Comparison of ENCODE assay signal across 9 mouse cellular contexts in genomic region chr11:78828386-78828785, GRCm38 (mm10). TPM values are rescaled to one million over a fixed set of nuclear protein-coding genes. Genes with fewer than 3 reads are reported as not detected.
DNase-seq lines count a peak whose midpoint lies in the region; ATAC-seq and TF ChIP-seq lines count a peak whose summit lies in the region.
"Had no signal": no experiment of that assay in that cellular context is flagged by ENCODE, and none has a peak within 500 bp of the region (broad histone marks: within the 10 kb centered on the region; RNA-seq: fewer than 3 reads in every experiment).

No protein-coding gene starts in this region.

- no peak for TF ChIP-seq EP300 in heart, adult 2 months (IDR thresholded peaks at IDR 0.05; ENCODE audit: insufficient read depth, low read depth, low read length)

- intact Hi-C loops in heart, adult 2 months (cut with DNase I): no loop called here

- no peaks in the 10 kb centered on the region for H3K36me3 ChIP-seq in heart, adult 2 months (ENCODE audit: control insufficient read depth, insufficient read depth, low read length)
- no peaks in the 10 kb centered on the region for H3K36me3 ChIP-seq in midbrain, postnatal 0 days (ENCODE audit: insufficient read depth, low read length)
- no peaks in the 10 kb centered on the region for H3K36me3 ChIP-seq in midbrain, embryonic 10.5 days
- no peaks in the 10 kb centered on the region for H3K36me3 ChIP-seq in kidney, postnatal 0 days (ENCODE audit: insufficient read depth, low read length)
- no peaks in the 10 kb centered on the region for H3K36me3 ChIP-seq in forebrain, embryonic 13.5 days (ENCODE audit: poor library complexity, severe bottlenecking)
- H3K36me3 ChIP-seq: midbrain, embryonic 12.5 days had no signal

- H3K4me1 ChIP-seq in heart, adult 2 months (ENCODE audit: control insufficient read depth, insufficient read depth, low read length): peaks cover 7% of the 10 kb centered on the region
- no peaks in the 10 kb centered on the region for H3K4me1 ChIP-seq in midbrain, postnatal 0 days (ENCODE audit: insufficient read depth, low read length)
- H3K4me1 ChIP-seq in midbrain, embryonic 10.5 days: peaks cover 70% of the 10 kb centered on the region
- 0 out of 2 replicates have a peak, but pooled peaks cover 13% of the 10 kb centered on the region for H3K4me1 ChIP-seq in kidney, postnatal 0 days (replicated peaks; ENCODE audit: insufficient read depth, low read length)
- H3K4me1 ChIP-seq in forebrain, embryonic 13.5 days: peaks cover 42% of the 10 kb centered on the region

- no peak for TF ChIP-seq POLR2A in heart, adult 2 months (IDR thresholded peaks at IDR 0.05; ENCODE audit: insufficient read depth, low read depth, low read length)

- DNase-seq in heart, adult 2 months: no peak
- DNase-seq in heart, adult 11 months: no peak
- peak; percentile 79 for DNase-seq in midbrain, postnatal 0 days (ENCODE audit: low spot score)
- no peak for DNase-seq in midbrain, embryonic 10.5 days (ENCODE audit: low spot score)
- DNase-seq in kidney, postnatal 0 days (ENCODE audit: low spot score): peak; percentile 77
- no peak for DNase-seq in c-Kit-positive CD71-positive TER-119-positive erythroid progenitor cells, embryonic 14.5 days (ENCODE audit: low spot score)
- no peak for DNase-seq in ovary, postnatal 14 days (ENCODE audit: low spot score)

- no peak overlapping the region for H3K9ac ChIP-seq in heart, adult 2 months (ENCODE audit: low read depth, low read length)
- H3K9ac ChIP-seq in midbrain, postnatal 0 days (replicated peaks; ENCODE audit: low read length, poor library complexity, severe bottlenecking): no peak overlapping the region
- no peak overlapping the region for H3K9ac ChIP-seq in kidney, postnatal 0 days (ENCODE audit: low read depth, low read length)
- H3K9ac ChIP-seq in forebrain, embryonic 13.5 days: no peak overlapping the region
- H3K9ac ChIP-seq: midbrain, embryonic 12.5 days had no signal

- H3K9me3 ChIP-seq in midbrain, postnatal 0 days (ENCODE audit: low read length): no peaks in the 10 kb centered on the region
- no peaks in the 10 kb centered on the region for H3K9me3 ChIP-seq in midbrain, embryonic 10.5 days (replicated peaks)
- H3K9me3 ChIP-seq in kidney, postnatal 0 days (replicated peaks; ENCODE audit: low read length): no peaks in the 10 kb centered on the region
- no peaks in the 10 kb centered on the region for H3K9me3 ChIP-seq in forebrain, embryonic 13.5 days (replicated peaks)
- H3K9me3 ChIP-seq: midbrain, embryonic 12.5 days had no signal

- no peaks in the 10 kb centered on the region for H3K27me3 ChIP-seq in heart, adult 2 months (ENCODE audit: control insufficient read depth, insufficient read depth, low read length)
- no peaks in the 10 kb centered on the region for H3K27me3 ChIP-seq in midbrain, postnatal 0 days (ENCODE audit: insufficient read depth, low read length)
- no peaks in the 10 kb centered on the region for H3K27me3 ChIP-seq in midbrain, embryonic 10.5 days (ENCODE audit: low read depth, poor library complexity, severe bottlenecking)
- H3K27me3 ChIP-seq in kidney, postnatal 0 days (ENCODE audit: insufficient read depth, low read length): no peaks in the 10 kb centered on the region
- no peaks in the 10 kb centered on the region for H3K27me3 ChIP-seq in forebrain, embryonic 13.5 days
- H3K27me3 ChIP-seq: midbrain, embryonic 12.5 days had no signal

- 34% methylated on average over 2 of the region's 2 CpGs for WGBS in heart, adult 2 months
- 49% methylated on average over 2 of the region's 2 CpGs for WGBS in midbrain, postnatal 0 days
- 54% methylated on average over 2 of the region's 2 CpGs for WGBS in midbrain, embryonic 10.5 days
- WGBS in kidney, postnatal 0 days: 44% methylated on average over 2 of the region's 2 CpGs
- WGBS in forebrain, embryonic 13.5 days: 37% methylated on average over 2 of the region's 2 CpGs

- no peak overlapping the region for H3K4me3 ChIP-seq in heart, adult 2 months
- H3K4me3 ChIP-seq in midbrain, postnatal 0 days (ENCODE audit: low read depth, low read length): no peak overlapping the region
- H3K4me3 ChIP-seq in midbrain, embryonic 10.5 days: no peak overlapping the region
- no peak overlapping the region for H3K4me3 ChIP-seq in kidney, postnatal 0 days (replicated peaks; ENCODE audit: low read depth, low read length)
- no peak overlapping the region for H3K4me3 ChIP-seq in forebrain, embryonic 13.5 days
- H3K4me3 ChIP-seq: midbrain, embryonic 12.5 days had no signal

- peak; percentile 68 for TF ChIP-seq CTCF in heart, adult 2 months (IDR thresholded peaks at IDR 0.05)
- TF ChIP-seq CTCF in midbrain, postnatal 0 days (IDR thresholded peaks at IDR 0.05): peak; percentile 81
- TF ChIP-seq CTCF in kidney, postnatal 0 days (IDR thresholded peaks at IDR 0.05; ENCODE audit: low read depth): peak; percentile 77

- no peak overlapping the region for H3K27ac ChIP-seq in heart, adult 2 months
- H3K27ac ChIP-seq in midbrain, postnatal 0 days (ENCODE audit: low read depth, low read length): no peak overlapping the region
- H3K27ac ChIP-seq in midbrain, embryonic 10.5 days (replicated peaks): no peak overlapping the region
- 0 out of 2 replicates have a peak overlapping the region, but pooled peaks have one; percentile 25 for H3K27ac ChIP-seq in kidney, postnatal 0 days
- no peak overlapping the region for H3K27ac ChIP-seq in forebrain, embryonic 13.5 days
- H3K27ac ChIP-seq: midbrain, embryonic 12.5 days had no signal

- ATAC-seq in midbrain, postnatal 0 days (ENCODE audit: low FRiP score): no peak
- ATAC-seq in kidney, postnatal 0 days (replicated peaks; ENCODE audit: low FRiP score, low read depth): peak; percentile 27; the same call in 1 of the 2 replicates
- no peak for ATAC-seq in forebrain, embryonic 13.5 days

- H3K79me2 ChIP-seq in heart, adult 2 months (replicated peaks; ENCODE audit: control insufficient read depth, insufficient read depth, low read length): no peaks in the 10 kb centered on the region

- no peak overlapping the region for H3K4me2 ChIP-seq in midbrain, postnatal 0 days (ENCODE audit: low read depth, low read length, poor library complexity, severe bottlenecking)
- H3K4me2 ChIP-seq in kidney, postnatal 0 days (ENCODE audit: low read length): no peak overlapping the region
- no peak overlapping the region for H3K4me2 ChIP-seq in forebrain, embryonic 13.5 days
- H3K4me2 ChIP-seq: midbrain, embryonic 12.5 days had no signal

RNA-seq across cellular contexts. Expression of gene Lyrm9, which starts 2.0 kb away (rescaled TPM):
- total RNA-seq in heart, adult 2 months (2021): 10 to 100 TPM; 35.4 to 37.1 TPM
- 40.4 and 45.3 TPM in 2 replicates for polyA plus RNA-seq in heart, adult 2 months (2012; rRNA removed)
- total RNA-seq in midbrain, postnatal 0 days (2014; rRNA removed): 24.7 and 30.2 TPM in 2 replicates
- 49.4 and 51.4 TPM in 2 replicates for polyA plus RNA-seq in midbrain, postnatal 0 days (2015; fragmentation: Nextera tagmentation; extraction: Ambion mirVana)
- polyA plus RNA-seq in midbrain, embryonic 10.5 days (2016; fragmentation: Nextera tagmentation; extraction: Ambion mirVana): 20.7 and 21.8 TPM in 2 replicates
- 27.5 and 28.6 TPM in 2 replicates for polyA plus RNA-seq in kidney, postnatal 0 days (2015; fragmentation: Nextera tagmentation; extraction: Ambion mirVana)
- 24.2 and 25.2 TPM in 2 replicates for polyA plus RNA-seq in forebrain, embryonic 13.5 days (2015; fragmentation: Nextera tagmentation; extraction: Ambion mirVana)

Comparison
In these comparisons a context has a peak if more than half of its experiments do, and no peak if none do; other contexts are left out.
1. DNase-seq: peak in midbrain, postnatal 0 days (single experiment) and kidney, postnatal 0 days (single experiment); none in heart, adult 2 months (0 of 2), heart, adult 11 months (single experiment), midbrain, embryonic 10.5 days (single experiment), c-Kit-positive CD71-positive TER-119-positive erythroid progenitor cells, embryonic 14.5 days (single experiment) and ovary, postnatal 14 days (single experiment).
2. Peak in every context shown above with its lines, with median percentiles within 50 percentile points of each other: CTCF ChIP-seq.